Mouse (Mus musculus): ENCODE measurements around the gene Ptges.

Ptges gene

GRCm38 (mm10) chr2:30897291-30897690 lies 32.4 kb downstream of the Ptges start:
- peak; percentile 32 for DNase-seq

GRCm38 (mm10) chr2:30893946-30894345 lies 35.7 kb downstream of the Ptges start:
- no peak for DNase-seq

DNA sequence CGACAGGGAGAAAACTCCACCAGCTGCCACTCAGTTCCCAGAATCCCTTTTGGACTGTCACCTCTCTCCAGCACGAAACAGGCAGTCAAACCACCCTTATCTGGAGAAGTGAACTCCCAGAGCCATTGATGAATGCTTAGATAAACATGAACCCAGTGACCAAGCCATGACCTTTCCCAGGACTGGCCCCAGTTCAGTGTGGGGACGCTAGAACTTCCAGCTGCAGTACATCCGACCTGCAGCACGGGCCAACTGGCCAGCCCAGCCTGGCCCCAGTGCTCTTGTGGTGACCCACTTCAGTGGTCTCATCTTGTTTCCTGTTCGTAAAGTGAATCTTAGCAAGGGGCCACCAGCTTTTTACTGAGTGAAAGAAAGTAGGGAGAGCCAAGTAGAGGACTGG lies 36.3 kb downstream of the Ptges start:
- DNase-seq, result peak; percentile 34

DNA sequence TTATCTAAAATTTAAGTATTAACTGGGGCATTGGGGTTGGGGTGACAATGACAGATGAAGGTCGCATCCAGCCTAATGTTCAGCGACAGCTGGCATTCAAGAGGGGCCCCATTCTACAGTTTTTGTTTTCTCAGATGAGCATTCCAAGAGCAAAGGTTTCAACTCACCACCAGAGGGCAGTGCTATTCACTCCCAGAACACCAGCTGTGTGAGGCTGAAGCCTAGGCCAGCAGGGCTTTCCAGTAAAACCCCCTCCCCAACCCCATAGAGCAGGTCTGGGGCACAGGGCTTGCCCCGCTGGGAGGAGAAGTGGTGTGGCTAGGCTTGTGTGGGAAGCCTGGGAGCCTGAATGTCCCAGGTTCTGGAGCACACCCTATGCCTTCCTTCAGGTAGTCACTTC lies 38.7 kb downstream of the Ptges start:
- peak; percentile 68 for DNase-seq

DNA sequence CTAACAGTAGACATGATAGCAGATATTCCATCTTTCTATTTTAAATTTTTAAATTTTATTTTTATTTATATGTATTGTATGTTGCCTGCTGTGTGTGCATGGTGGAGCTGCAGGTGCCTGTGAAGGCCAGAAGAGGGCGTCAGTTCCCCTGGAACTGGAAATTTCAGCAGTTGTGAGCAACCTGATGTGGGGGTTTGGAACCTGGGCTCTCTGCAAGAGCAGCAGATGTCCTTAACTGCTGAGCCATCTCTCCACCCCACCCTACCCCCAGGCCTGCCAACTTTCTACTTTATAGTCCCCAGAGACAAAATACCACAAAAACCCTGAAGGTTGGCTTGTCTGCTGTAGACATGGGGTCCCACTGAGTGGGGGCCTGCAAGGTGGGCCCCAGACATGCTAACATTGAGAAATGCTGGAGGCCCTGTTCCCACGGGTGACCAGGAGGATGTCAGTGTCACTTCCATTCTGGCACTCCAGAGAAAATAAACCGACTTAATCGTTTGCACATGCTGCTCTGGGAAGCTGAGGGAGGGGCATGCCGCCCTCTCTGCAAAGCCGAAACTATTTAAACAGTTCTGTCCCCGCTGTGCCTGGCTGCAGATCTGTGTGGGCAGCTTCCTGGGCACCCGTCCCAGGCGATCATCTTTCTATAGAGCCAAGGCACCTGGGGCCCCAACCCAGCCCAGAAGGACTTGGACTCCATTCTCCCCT lies 44.1 kb downstream of the Ptges start:
- no peak for DNase-seq

DNA sequence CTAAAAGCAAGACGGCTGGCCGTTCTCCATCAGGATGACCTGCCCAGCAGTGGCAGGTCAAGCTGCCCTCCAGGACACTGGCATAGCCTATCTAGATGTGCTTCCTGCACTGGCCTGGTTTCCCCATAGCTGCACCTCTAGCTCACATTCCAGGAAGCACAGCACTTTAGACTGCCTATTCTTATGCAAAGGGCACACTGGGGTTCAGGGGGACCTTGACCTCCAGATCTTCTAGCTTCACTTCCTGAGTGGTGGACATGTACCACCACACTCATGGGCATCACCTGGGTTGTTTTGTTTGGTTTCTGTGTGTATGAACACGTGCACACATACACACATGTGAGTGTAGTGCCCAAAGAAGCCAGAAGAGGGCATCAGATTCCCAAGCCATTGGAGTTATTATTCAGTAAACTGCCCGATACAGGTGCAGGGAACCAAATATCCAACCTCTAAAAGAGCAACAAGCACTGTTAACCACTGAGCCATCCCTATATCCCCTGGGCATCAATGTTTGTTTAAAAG lies 44.8 kb downstream of the Ptges start:
- DNase-seq, result no peak

DNA sequence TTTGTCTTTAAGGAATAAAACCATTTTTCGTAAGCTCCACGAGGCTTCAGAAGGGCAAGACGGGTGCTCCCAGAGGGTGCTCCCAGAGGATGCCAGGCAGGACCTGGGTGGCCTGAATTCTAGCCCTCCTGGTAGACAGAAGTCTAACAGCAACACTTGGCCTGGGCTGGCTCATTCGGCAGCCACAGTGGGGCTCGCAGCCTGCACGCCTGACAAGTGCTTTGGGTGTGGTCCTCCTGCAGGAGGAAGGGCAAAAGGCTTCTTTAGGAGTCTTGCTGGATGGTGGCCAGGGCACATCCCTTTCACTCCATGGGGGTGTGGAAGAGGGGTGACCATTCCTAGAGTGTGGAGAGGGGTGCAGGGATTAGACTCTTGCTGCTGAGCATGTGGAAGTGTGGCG lies 48.4 kb downstream of the Ptges start:
- no peak for DNase-seq

GRCm38 (mm10) chr2:30879481-30879880 lies 50.2 kb downstream of the Ptges start:
- DNase-seq, result no peak

DNA sequence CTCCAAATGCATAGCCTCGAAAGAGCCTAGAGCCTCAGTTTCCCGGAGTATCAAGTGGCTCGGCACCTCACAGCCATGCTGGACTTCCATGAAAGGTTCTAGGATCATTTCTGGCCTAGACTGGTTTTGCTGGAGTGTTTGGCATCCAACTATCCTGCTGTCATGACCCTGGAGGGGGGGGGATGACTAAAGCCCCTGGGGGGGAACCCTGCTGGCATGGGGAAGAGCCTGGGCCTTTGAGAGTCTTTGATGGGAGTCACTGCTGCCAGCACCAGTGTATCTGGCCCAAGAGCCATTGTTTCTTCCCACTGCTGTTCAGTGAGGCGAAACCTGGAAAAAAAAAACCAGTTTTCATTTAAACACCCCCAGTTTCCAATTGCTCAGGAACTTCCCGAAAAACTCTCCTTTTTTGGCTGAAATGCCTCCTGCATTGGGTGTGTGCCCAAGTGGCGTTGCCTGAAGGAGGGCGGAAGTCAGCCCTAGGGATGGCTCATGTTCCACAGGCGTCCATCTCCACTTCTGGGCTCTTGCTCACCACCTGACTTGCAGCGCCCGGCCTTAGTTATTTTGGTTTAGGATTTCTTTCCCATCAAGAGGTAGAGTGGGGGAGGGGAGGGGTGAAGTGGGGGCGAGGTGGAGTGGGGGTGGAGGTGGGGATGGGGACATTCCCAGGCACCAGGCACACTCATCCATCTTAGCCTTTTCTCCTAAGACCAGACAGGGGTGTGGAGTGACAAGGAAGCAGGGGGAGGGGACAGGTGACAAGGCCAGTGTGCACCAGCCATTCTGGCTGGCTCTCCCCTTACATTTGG lies 53.8 kb downstream of the Ptges start:
- DNase-seq, result no peak

DNA sequence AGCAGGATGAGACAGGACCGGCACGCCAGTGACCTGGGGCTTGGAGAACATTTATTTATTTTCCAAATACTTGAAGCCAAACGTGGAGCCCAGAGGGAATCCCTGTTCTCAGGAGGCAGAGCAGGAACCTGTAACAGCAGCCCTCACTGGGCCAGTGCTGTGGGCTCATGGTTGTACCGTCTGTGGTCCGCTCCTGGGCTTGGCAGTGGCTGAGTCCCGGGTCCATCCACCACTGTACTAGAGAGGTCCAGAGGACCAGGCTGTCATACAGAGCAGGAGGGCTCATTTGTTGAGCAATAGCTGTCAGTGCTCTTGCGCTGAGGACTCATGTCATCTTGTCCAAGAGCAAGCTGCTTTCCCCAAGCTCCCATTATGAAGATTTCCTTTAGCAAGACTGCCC lies 54.6 kb downstream of the Ptges start:
- DNase-seq, result no peak

DNA sequence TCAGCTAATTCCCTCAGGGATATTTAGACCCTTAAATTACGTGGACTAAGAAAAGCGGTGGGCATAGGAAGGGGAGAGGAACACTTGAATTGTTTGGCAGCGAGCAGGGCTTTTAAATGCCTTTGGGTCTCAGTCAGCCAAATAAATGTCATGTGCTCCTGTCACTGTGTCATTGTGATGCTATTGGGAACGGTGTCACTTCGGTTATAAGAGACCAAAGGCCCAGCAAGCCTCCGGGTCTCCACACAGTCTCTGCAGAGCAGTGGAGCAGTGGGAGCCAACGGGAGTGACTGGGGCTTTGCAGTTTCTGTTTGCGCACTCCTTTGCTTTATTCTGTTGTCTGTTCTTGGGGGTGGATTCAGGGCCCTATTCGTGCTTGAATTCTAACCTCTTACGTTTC lies 55.2 kb downstream of the Ptges start:
- no peak for DNase-seq

- DNase-seq, result no peak
These were observed 57.0 kb downstream of the Ptges start for GRCm38 (mm10) chr2:30872669-30873068.

DNA sequence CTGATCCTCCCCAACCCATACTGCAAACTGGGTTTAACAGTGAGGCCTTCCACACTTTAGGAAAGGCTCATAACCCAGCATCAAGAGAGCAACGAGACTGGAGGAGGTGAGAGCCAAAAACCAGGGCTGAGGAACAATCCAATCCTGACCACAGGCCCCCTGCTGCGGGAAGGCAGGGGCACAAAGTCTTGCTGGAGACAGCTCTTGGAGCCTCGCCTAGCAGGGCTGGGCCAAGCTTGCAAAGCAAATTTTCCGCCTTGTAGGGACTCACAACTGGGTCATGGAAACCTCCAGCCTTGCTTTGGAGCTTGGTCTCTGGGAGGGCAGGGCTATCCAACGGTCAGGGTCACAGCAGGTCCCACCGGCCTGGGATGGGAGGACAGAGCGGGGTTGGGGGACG lies 58.8 kb downstream of the Ptges start:
- no peak for DNase-seq

- DNase-seq, result no peak
These were observed 64.2 kb downstream of the Ptges start for GRCm38 (mm10) chr2:30865426-30865825.

GRCm38 (mm10) chr2:30864968-30865381 lies 64.7 kb downstream of the Ptges start:
- DNase-seq, result peak; percentile 7

DNA sequence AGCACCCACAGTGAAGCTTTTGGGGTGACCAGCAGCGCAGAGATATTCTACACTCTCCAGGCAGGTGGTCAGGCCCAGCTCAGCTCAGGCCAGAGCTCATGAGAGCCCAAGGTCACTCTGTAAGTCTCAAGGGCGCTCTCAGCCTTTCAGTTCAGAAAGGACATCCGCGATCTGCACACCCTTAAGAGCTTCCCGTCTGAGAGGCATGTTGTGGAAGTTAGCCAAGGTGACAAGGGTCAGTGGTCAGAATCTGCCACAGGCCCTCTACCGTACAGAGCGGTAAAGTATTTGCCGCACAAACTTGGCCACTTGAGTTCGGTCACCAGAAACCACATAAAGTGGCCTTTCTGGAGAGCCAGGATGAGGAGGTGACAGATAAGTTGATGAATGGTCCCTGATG lies 66.1 kb downstream of the Ptges start:
- DNase-seq, result no peak

GRCm38 (mm10) chr2:30862081-30862480 lies 67.6 kb downstream of the Ptges start:
- DNase-seq, result no peak

- DNase-seq, result no peak
These were observed 69.9 kb downstream of the Ptges start for GRCm38 (mm10) chr2:30859782-30860181.

GRCm38 (mm10) chr2:30857076-30857475 lies 72.6 kb downstream of the Ptges start:
- DNase-seq, result no peak

DNA sequence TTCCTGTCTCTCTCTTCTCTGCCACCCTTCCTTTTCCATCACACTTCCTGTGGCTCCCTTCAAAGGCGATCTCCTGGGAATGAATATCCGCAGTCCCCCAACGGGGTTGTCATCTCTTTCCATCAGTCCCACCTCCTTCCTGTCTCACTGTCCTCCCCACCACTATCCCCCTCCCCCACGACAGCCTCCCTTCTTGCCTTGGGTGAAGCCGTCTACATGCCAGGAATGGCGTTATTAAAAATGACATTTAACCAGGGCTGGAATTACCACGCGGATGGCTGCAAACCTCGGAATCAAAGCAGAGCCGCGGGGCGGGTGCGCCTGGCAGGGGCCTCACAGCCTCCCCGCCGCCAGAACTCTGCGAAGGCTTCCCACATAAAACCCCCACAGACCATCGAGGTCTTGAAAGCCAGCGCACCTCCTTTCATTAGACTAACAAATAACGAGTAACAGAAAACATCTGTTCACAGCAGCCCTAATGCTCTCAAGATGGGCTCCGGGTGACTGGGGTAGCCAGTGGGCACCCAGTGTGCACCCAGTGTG lies 76.8 kb downstream of the Ptges start:
- DNase-seq, result peak; percentile 10

- no peak for DNase-seq
These were observed 79.1 kb downstream of the Ptges start for GRCm38 (mm10) chr2:30850581-30850980.

DNA sequence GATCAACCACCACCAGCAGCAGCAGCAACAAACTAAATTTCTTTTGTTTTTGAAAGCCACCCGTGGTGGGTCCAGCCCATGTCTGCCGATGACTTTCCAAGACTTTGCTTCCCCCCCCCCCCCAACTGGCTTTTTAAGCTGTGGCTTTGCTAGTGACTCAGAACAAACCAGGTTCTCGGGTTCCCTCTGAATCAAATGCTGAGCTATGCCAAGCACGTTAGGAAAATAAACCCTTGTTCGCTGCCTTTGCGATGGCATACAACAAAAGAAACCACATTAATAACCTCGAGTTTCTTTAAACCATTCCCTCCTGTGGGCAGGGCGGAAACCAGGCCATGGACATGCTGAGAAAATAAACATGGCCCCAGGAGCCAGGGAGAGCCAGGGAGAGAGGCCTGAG lies 81.5 kb downstream of the Ptges start:
- no peak for DNase-seq

GRCm38 (mm10) chr2:30846723-30847122 lies 82.9 kb downstream of the Ptges start:
- DNase-seq, result no peak

DNA sequence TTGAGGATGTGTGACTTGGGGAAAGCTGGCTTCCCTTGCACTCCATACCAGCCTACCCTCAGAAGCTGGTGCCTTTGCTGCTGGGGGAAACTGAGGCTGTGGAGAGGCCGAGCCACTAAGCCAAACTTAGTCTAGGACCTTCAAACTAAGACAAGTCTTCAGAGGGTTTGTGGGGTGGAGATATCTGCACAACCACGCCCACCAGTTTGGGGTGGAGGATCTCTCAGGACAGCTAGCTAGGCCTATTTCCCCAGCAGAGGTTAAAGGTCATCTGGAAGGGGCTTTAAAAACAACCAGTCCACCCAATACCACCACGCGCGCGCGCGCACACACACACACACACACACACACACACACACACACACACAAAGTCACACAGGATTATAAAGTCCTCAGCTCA lies 83.4 kb downstream of the Ptges start:
- DNase-seq, result no peak

All from lung, postnatal 36 days (tissue).